Mouse (Mus musculus) testis, adult 2 months (tissue): ENCODE results near the gene Slc39a10.

Experiments used
- CTCF ChIP-seq: fragments of 200-500 bp; IDR thresholded peaks from 2 replicates; pipeline ENCODE4 v1.5.1; 2012; ENCODE audit warnings: low read depth, mild to moderate bottlenecking, inconsistent platforms, low read length, moderate library complexity; ENCODE audit not compliant: control insufficient read depth, insufficient read depth, insufficient replicate concordance
- POLR2A ChIP-seq: fragments of 200-500 bp; IDR thresholded peaks from 2 replicates; pipeline ENCODE4 v1.6.1; 2012; ENCODE audit warnings: low read depth, mild to moderate bottlenecking, inconsistent platforms, low read length, moderate library complexity; ENCODE audit not compliant: control insufficient read depth

DNA sequence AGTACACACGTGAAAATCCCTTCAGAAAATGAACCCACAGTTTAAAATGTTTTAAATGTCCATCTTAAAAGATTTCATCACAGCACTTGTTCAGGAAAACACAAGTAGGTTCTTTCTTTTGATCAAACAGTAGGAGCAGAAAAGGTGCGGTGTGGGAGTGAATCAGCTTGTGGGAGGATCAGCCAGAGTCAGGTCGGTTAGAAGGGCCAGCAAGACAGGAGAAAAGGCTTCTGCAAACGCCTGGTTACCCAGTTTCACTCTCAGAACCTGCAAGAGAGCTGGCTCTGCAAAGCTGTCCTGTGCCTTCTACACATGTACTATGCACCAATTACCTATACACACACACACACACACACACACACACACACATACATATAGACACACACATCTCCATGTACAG is 49.2 kb downstream of the Slc39a10 start:
- TF ChIP-seq CTCF, result no peak
- TF ChIP-seq POLR2A, result no peak
